Mouse (Mus musculus) forebrain, embryonic 11.5 days (tissue): ENCODE data around the gene Cd3d. TPM values are rescaled to one million over a fixed set of nuclear protein-coding genes. Genes with fewer than 3 reads are reported as not detected.
"Not testable (repeated sequence)": the region's sequence is repeated elsewhere in the genome, so short reads cannot be mapped to it uniquely, and the experiment has no call there.

Source experiments
- ATAC-seq: fragments of 200-750 bp; cut with Nextera tagmentation; replicated peaks from 2 replicates; pipeline ENCODE4 v1.8.0; 2017; ENCODE audit warnings: moderate TSS enrichment; ENCODE audit not compliant: low FRiP score
- DNase-seq: peaks from one replicate; pipeline ENCODE4 v3.0.0-alpha.2; 2017; ENCODE audit warnings: low spot score
- H3K27ac ChIP-seq: fragments of 300-500 bp; sonication (generic); 2 replicates; pipeline ENCODE4 v1.5.1; 2014; ENCODE audit warnings: low read depth, low read length
- H3K27me3 ChIP-seq: fragments of 300-500 bp; sonication (generic); 2 replicates; pipeline ENCODE4 v1.6.1; 2014; ENCODE audit warnings: mild to moderate bottlenecking, low read length, mixed read lengths; ENCODE audit not compliant: control insufficient read depth, insufficient read depth
- H3K36me3 ChIP-seq: fragments of 300-500 bp; sonication (generic); 2 replicates; pipeline ENCODE4 v1.6.1; 2014; ENCODE audit warnings: mild to moderate bottlenecking, low read length, moderate library complexity, mixed read lengths; ENCODE audit not compliant: control insufficient read depth, insufficient read depth
- H3K4me1 ChIP-seq: fragments of 300-500 bp; sonication (generic); replicated peaks from 2 replicates; pipeline ENCODE4 v1.6.1; 2014; ENCODE audit warnings: low read length, mixed read lengths; ENCODE audit not compliant: control insufficient read depth, insufficient read depth
- H3K4me2 ChIP-seq: fragments of 300-500 bp; sonication (generic); 2 replicates; pipeline ENCODE4 v1.6.1; 2014; ENCODE audit warnings: low read depth, mild to moderate bottlenecking, low read length, moderate library complexity, mixed read lengths; ENCODE audit not compliant: severe bottlenecking
- H3K4me3 ChIP-seq: fragments of 300-500 bp; sonication (generic); 2 replicates; pipeline ENCODE4 v1.5.1; 2014; ENCODE audit warnings: low read depth, low read length
- H3K9ac ChIP-seq: fragments of 300-500 bp; sonication (generic); 2 replicates; pipeline ENCODE4 v1.6.1; 2014; ENCODE audit warnings: low read length
- H3K9me3 ChIP-seq: fragments of 300-500 bp; sonication (generic); 2 replicates; pipeline ENCODE4 v1.6.1; 2016; ENCODE audit warnings: low read length, mixed read lengths; ENCODE audit not compliant: control insufficient read depth
- WGBS: fragments of 180-500 bp; shearing (Covaris S2); extraction: QIAGEN DNeasy Blood & Tissue Kit; methylation state at CpG from one replicate; pipeline ENCODE4 v1.1.7; 2014; 5-methylcytosine and 5-hydroxymethylcytosine counted together
- polyA plus RNA-seq: library from polyadenylated mRNA; unstranded; fragments of >200 nt; fragmentation: Nextera tagmentation; extraction: Ambion mirVana; gene quantifications from 2 replicates; pipeline ENCODE4 v1.2.1, GENCODE M21; 2014

Gene Cd3d
- polyA plus RNA-seq, 1 experiment from 2014 or later, result not detected

- peaks cover 8% of the 10 kb centered on the region; the same call in 1 of the 2 replicates for H3K4me1 ChIP-seq
- no peak overlapping the region for H3K9ac ChIP-seq
- H3K4me2 ChIP-seq, result no peak overlapping the region
- H3K9me3 ChIP-seq, result no peaks in the 10 kb centered on the region
- H3K27me3 ChIP-seq, result no peaks in the 10 kb centered on the region
- no peaks in the 10 kb centered on the region for H3K36me3 ChIP-seq
- no peak for ATAC-seq
- no peak overlapping the region for H3K27ac ChIP-seq
- DNase-seq, result peak; percentile 65
- H3K4me3 ChIP-seq, result no peak overlapping the region
- WGBS, result 25% methylated on average over 3 of the region's 3 CpGs
Measured at GRCm38 (mm10) chr9:44966815-44967242, 14.8 kb upstream of the Cd3d start.

- H3K4me2 ChIP-seq, result not testable (repeated sequence)
Measured at GRCm38 (mm10) chr9:44967763-44968162, 13.8 kb upstream of the Cd3d start.

GRCm38 (mm10) chr9:44969450-44969849 lies 12.1 kb upstream of the Cd3d start:
- H3K9ac ChIP-seq, result no peak overlapping the region
- DNase-seq, result no peak
- no peak overlapping the region for H3K27ac ChIP-seq
- WGBS, result 82% methylated on average over 1 of the region's 1 CpGs
- H3K36me3 ChIP-seq, result no peaks in the 10 kb centered on the region
- ATAC-seq, result no peak
- no peak overlapping the region for H3K4me2 ChIP-seq
- H3K4me1 ChIP-seq, result peaks cover 8% of the 10 kb centered on the region; the same call in 1 of the 2 replicates
- no peaks in the 10 kb centered on the region for H3K27me3 ChIP-seq
- H3K4me3 ChIP-seq, result no peak overlapping the region
- H3K9me3 ChIP-seq, result no peaks in the 10 kb centered on the region

More at GRCm38 (mm10) chr9:44967763-44968162, 13.8 kb upstream of the Cd3d start:
- ATAC-seq, H3K27ac ChIP-seq, H3K27me3 ChIP-seq, H3K9me3 ChIP-seq, H3K4me1 ChIP-seq, H3K4me3 ChIP-seq, H3K36me3 ChIP-seq, DNase-seq, H3K9ac ChIP-seq: not testable (repeated sequence)
- 91% methylated on average over 5 of the region's 5 CpGs for WGBS

GRCm38 (mm10) chr9:44977813-44978212 lies 3.8 kb upstream of the Cd3d start:
- Histone ChIP-seq H3K9ac (no peak overlapping the region), H3K4me1 (no peaks in the 10 kb centered on the region), H3K36me3 (no peaks in the 10 kb centered on the region), H3K27me3 (no peaks in the 10 kb centered on the region), H3K9me3 (no peaks in the 10 kb centered on the region), H3K4me3 (no peak overlapping the region), H3K27ac (no peak overlapping the region), H3K4me2 (no peak overlapping the region)
- ATAC-seq (no peak), DNase-seq (no peak)
- WGBS, result 78% methylated on average over 6 of the region's 6 CpGs

GRCm38 (mm10) chr9:44979806-44980205 lies 1.8 kb upstream of the Cd3d start:
- ATAC-seq (no peak), DNase-seq (no peak)
- Histone ChIP-seq H3K4me2 (no peak overlapping the region), H3K27me3 (no peaks in the 10 kb centered on the region), H3K4me1 (no peaks in the 10 kb centered on the region), H3K9ac (no peak overlapping the region), H3K9me3 (no peaks in the 10 kb centered on the region), H3K27ac (no peak overlapping the region), H3K36me3 (no peaks in the 10 kb centered on the region), H3K4me3 (no peak overlapping the region)
- WGBS, result 75% methylated on average over 7 of the region's 7 CpGs

GRCm38 (mm10) chr9:44980242-44980641 lies 1.3 kb upstream of the Cd3d start, which contains the start of gene Cd3g:
Gene Cd3g (minus strand): TSS chr9:44980431.
- ATAC-seq, result no peak
- no peak for DNase-seq
- no peak within 1 kb of the TSS for H3K4me2 ChIP-seq
- H3K27ac ChIP-seq, result no peak within 1 kb of the TSS
- no peaks in the 10 kb centered on the region for H3K9me3 ChIP-seq
- WGBS, result 70% methylated on average over 3 of the region's 3 CpGs
- H3K4me3 ChIP-seq, result no peak within 1 kb of the TSS
- no peaks in the 10 kb centered on the region for H3K27me3 ChIP-seq
- H3K9ac ChIP-seq, result no peak within 1 kb of the TSS
- no peaks in the 10 kb centered on the region for H3K4me1 ChIP-seq
- no peaks in the 10 kb centered on the region for H3K36me3 ChIP-seq

- Histone ChIP-seq H3K36me3 (no peaks in the 10 kb centered on the region), H3K4me3 (no peak overlapping the region), H3K27ac (no peak overlapping the region), H3K9me3 (no peaks in the 10 kb centered on the region), H3K27me3 (no peaks in the 10 kb centered on the region), H3K4me1 (no peaks in the 10 kb centered on the region), H3K4me2 (no peak overlapping the region), H3K9ac (no peak overlapping the region)
- ATAC-seq (no peak), DNase-seq (no peak)
- 87% methylated on average over 2 of the region's 2 CpGs for WGBS
Measured at GRCm38 (mm10) chr9:44981104-44981503, 482 bp upstream of the Cd3d start.

- Histone ChIP-seq H3K27ac (no peak overlapping the region), H3K4me3 (no peak overlapping the region), H3K4me1 (no peaks in the 10 kb centered on the region), H3K9ac (no peak overlapping the region), H3K27me3 (no peaks in the 10 kb centered on the region), H3K9me3 (no peaks in the 10 kb centered on the region), H3K4me2 (no peak overlapping the region), H3K36me3 (no peaks in the 10 kb centered on the region)
- ATAC-seq, result no peak
- 89% methylated on average over 8 of the region's 8 CpGs for WGBS
- no peak for DNase-seq
Measured at GRCm38 (mm10) chr9:44982081-44982480, 495 bp downstream of the Cd3d start.

GRCm38 (mm10) chr9:44982531-44982930 lies 945 bp downstream of the Cd3d start:
- Histone ChIP-seq H3K27ac (no peak overlapping the region), H3K27me3 (no peaks in the 10 kb centered on the region), H3K4me1 (no peaks in the 10 kb centered on the region), H3K9me3 (no peaks in the 10 kb centered on the region), H3K4me2 (no peak overlapping the region), H3K9ac (no peak overlapping the region), H3K36me3 (no peaks in the 10 kb centered on the region), H3K4me3 (no peak overlapping the region)
- 94% methylated on average over 3 of the region's 3 CpGs for WGBS
- DNase-seq, result no peak
- ATAC-seq, result no peak
